Mouse (Mus musculus) embryo, embryonic 10.5 days (tissue): ENCODE data around the gene Mul1.
"Not testable (repeated sequence)": the region's sequence is repeated elsewhere in the genome, so short reads cannot be mapped to it uniquely, and the experiment has no call there.

Source experiments
- DNase-seq: peaks from one replicate; pipeline ENCODE4 v3.0.0-alpha.2; 2015; ENCODE audit warnings: low spot score

Mul1 gene

GRCm38 (mm10) chr4:138434347-138435316 lies at the start of gene Mul1:
Mul1 (plus strand) TSS chr4:138434671.
- DNase-seq: peak; percentile 97

DNA sequence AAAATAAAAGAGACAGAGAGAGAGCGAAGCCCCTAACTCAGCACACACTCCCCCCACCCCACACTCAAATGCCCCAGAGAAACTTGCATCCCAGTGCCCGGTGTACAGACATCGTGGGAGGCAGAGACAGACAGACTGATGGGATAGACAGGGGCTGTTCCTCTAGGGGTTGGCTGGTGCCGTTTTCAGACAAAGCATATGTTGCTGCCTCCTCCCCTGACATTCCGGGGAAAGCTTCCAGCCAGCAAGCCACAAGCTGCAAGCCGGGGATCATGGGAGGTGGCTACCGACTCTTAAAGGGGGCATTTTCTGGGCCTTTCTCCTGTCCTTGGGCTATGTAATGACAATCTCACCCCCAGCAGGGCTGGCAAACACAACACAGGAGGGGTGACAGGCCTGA lies 40.8 kb upstream of the Mul1 start:
- no peak for DNase-seq

DNA sequence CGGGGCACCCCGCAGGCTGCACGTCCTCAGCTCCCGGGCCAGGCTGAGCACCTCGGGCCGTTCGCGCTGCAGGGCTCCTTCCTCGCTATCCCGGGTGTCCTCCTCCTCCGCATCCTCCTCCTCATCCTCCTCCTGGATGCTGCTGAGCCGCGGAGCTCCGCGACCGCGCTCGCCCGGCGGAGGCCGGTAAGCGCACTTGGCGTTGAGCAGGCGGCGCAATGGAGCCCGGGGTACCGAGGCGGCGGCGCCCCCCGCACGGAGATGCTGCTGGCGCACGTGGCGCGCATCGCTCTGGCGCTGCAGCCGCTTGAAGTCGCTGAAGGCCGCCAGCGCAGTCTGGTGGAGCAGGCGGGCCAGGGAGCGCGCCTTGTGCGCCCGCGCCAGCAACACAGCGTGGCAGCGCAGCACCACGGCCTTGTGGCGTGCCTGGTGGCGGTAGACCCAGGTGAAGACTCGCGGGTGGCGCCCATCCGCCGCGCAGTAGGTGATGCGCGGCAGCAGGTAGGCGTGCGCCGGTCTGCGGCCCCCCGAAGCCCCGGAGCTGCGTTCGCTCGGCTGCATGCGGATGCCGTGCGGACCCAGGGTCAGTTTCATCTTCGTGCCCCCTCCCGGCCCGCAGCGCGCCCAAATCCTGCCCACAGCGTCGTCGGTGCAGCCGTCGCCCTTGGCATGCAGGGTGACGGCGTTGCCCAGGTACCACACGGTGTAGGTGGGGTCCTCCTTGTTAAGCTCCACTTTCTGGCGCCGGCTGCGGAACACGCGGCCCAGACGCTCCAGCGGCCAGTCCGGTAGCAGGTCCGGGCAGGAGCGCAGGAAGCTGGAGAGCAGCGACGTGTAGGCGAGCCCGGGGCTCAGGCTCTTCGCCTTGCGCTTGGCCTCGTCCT lies 39.1 kb upstream of the Mul1 start:
- peak; percentile 43 for DNase-seq

DNA sequence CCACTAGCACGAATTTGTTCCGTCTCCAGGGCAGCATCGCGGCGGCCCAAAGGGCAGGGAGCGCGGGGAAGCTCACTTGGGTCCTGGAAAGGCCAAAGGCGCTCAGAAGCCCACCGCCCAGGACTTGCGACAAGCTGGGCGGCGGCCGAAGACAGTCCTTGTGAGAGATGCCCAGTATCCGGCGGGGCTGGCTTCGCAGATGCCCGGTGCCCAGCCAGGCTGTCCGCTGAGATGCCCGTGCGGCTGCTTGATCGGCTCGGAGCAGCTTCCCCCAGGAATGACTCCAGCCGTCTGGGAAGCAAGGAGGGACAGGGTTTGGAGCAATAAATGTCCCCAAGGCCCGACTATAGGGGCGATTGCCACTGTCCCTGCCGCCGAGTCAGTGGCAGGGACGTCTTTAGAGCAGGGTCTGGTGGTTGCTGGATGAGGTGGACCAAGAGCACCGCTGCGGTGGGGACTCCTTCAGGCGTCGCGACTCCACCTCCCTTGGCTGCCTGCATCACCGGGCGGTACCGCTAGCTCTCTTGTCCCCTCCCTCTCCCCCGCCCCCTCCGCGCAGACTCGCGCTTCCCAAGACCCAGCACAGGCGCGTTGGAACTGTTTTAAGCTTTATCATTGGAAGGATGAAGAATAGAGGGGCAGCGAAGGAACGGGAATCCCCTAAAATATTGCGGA lies 38.4 kb upstream of the Mul1 start, which contains the start of gene Fam43b:
TSS of gene Fam43b (minus strand) at position 558 of the 675 bp plus-strand sequence.
- DNase-seq: peak; percentile 54

DNA sequence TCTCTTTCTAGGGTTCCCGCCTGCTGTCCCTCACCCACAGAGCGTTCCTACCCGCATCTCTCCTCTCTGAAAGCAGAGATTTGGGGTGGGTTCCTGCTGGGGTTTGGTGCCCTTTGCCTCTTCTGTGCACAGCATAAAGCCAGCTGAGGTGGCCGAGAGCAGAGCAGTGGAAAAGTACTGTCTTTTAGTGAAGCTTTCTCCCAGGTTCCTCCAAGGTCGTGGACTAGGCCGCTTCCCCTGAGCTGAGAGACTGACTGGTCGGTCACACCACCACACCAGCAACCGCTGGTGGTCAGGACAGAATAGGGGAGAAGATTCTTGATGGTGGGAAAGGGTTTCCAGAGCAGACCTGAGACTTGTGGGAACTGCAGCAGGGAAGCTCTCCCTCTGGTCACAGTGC lies 37.8 kb upstream of the Mul1 start:
- no peak for DNase-seq

GRCm38 (mm10) chr4:138404806-138405205 lies 29.7 kb upstream of the Mul1 start:
- peak; percentile 49 for DNase-seq

- DNase-seq: no peak
These were observed 26.8 kb upstream of the Mul1 start for GRCm38 (mm10) chr4:138407479-138408194.

DNA sequence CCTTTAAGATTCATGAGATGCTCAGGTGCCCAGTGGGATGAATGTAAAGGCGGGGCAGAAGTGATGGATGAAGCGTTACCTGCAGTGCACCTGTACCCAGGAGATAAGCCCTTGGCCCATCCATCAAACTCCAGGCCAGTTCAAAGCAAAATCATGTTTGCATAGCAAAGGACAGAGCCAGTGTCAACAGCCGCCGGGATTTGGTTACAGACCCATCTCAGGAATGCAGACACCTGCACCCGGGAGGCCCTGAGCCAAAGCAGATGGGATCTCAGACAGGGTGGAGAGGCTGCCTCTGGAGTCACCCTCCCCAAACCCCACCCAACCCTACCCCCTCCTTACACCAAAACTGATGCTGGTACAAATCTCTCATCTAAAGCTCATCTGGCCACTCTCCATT lies 23.5 kb upstream of the Mul1 start:
- DNase-seq: no peak

DNA sequence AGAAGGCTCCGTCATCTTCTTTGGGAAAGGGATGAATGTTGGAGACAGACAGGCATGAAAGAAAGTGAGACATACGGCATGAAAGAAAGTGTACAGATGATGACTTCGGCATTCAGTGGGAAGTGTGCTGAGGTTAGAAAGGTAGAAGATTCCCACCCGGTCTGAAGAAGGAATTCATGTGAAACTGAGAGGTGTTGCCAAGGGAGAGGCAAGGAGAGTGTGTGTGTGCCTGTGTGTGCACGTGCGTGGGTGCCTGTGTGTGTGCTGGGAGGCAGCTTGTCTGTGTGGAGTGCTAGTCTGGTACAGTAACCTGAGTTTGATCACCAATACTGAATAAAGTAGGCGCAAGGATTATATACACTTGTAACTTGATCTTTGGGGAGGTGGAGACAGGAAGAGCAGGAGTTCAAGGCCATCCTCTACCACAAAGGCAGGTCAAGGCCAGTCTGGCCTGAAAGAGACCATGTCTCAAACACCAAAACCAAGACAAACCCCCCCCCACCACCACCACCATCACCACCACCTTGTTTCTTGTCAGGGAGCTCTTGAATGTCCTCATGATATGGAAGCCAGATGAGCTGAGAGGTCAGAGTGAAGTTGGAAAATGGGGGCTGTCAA lies 22.9 kb upstream of the Mul1 start:
- DNase-seq: no peak

- peak; percentile 19 for DNase-seq
These were observed 19.7 kb upstream of the Mul1 start for GRCm38 (mm10) chr4:138414725-138415124.

DNA sequence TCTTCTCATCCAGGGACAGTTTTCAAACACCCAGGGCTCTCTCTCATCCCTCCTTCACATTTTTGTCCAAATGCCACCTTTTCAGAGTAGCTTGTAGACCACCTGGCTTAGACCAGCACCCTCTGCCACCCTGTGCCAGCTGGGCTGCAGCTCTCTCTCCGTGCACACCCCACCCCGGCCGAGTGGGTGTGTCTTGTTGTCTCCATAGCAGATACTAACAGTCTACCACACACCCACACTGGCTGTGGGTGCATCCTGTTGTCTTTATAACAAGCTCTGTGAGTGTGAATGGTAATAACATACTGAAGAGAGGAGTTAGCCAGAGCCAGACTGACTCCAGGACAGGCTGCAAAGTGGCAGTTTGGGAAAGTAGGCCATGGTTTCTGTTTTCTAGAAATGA lies 18.5 kb upstream of the Mul1 start:
- no peak for DNase-seq

DNA sequence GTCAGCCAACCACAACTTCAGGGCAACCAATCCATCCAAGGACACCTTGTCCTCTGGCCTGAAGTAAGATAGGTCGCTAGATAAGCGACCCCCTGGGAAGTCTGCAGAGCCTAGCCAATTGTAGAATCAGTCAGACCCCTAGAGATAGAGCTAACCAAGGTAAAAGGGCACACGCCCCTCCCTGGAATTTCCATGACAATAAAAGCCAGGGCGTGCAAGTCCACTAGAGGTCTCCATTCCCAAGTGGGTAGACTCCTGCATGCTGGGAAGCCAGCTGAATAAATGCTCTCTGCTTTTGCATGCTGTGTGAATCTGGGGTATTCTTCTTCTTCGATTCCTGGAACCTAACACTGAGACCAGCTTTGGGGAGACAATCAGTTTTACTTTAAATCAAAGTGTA lies 18.1 kb upstream of the Mul1 start:
- DNase-seq: no peak

- DNase-seq: no peak
These were observed 16.6 kb upstream of the Mul1 start for GRCm38 (mm10) chr4:138417882-138418281.

- DNase-seq: no peak
These were observed 16.0 kb upstream of the Mul1 start for GRCm38 (mm10) chr4:138418340-138418957.

GRCm38 (mm10) chr4:138425028-138425427 lies 9.4 kb upstream of the Mul1 start:
- no peak for DNase-seq

DNA sequence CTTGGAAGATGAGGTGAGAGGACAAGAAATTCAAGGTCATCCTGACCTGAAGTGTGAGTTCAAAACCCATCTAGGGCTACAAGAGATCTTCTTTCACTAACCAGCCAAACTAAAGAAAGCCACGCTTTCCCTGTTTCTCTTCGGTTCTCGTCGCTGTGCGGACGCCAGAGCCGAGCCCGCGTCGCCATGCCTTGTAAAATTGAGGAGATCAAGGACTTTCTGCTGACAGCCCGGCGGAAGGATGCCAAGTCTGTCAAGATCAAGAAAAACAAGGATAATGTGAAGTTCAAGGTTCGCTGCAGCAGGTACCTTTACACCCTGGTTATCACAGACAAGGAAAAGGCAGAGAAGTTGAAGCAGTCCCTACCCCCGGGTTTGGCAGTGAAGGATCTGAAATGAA lies 8.9 kb upstream of the Mul1 start:
- not testable (repeated sequence) for DNase-seq

- peak; percentile 90 for DNase-seq
These were observed 7.4 kb upstream of the Mul1 start for GRCm38 (mm10) chr4:138426778-138427705.

DNA sequence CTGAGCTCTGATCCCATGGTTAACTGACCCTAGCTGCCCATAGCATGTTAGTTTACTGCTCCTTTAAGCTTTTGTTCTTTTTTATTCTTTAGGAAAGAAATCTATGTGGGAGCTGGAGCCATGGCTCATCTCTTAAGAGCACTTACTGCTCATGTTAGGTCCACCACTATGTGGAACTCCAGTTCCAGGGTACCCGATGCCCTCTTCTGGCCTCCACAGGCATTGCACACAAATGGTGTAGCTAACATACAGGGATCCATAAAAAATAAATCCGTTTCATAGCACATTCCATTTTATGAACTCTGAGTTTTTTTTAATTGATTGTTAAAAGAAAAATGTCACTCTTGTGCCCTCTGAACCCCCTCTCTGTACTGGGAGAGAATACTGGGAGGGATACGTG lies 4.7 kb upstream of the Mul1 start:
- peak; percentile 64 for DNase-seq

DNA sequence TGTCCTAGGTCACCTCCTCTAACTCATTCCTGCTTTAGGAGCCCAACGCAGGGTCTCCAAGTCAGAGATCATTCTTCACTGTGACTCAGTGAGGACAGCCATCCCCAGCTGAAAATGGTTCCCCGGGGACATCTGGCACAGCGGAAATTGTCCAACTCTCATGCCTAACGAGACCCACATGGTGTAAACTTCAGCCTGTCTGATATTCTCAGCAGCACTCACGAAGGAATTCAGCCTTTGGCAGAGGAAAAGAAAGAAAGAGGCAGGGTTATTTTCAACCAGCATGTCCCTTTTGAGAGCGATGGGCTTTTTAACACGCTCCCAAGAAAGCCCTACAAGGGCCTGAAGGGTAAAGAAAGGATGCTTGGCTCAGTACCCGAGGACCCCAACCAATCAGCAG lies 3.1 kb upstream of the Mul1 start:
- no peak for DNase-seq
